Mouse (Mus musculus) cerebellum, postnatal 4 days (tissue): ENCODE results near the gene Kcnip1.

Experiments used
- DNase-seq, 2 experiments: peaks; one replicate each; pipeline ENCODE4 v3.0.0; 2022; ENCODE audit warnings: low spot score in 2 of 2, mixed read lengths in 1 of 2

Gene Kcnip1

GRCm38 (mm10) chr11:33938561-33939274 lies 54.2 kb downstream of the Kcnip1 start:
- no peak for DNase-seq

- DNase-seq: no peak
Measured at GRCm38 (mm10) chr11:33937641-33938040, 55.3 kb downstream of the Kcnip1 start.

DNA sequence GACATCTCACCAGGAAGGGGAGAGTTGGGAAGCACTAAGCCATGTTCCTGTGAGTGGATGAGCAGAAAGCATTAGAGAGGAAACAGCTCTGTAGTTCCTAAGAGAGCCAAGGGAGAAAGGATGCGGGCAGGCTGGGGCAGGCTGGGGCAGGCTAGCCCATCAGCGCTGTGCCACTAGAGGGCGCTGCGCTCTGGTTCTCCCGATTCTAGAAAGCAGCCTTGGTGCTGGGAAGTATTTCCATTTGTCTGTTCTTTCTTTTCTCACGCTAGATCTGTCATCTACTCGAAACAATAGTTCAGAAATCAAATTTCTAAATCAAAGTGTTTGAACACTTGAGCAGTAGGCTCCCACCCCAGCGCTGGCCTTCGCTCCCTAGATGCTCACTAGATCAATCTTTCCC lies 58.7 kb downstream of the Kcnip1 start:
- DNase-seq: no peak

DNA sequence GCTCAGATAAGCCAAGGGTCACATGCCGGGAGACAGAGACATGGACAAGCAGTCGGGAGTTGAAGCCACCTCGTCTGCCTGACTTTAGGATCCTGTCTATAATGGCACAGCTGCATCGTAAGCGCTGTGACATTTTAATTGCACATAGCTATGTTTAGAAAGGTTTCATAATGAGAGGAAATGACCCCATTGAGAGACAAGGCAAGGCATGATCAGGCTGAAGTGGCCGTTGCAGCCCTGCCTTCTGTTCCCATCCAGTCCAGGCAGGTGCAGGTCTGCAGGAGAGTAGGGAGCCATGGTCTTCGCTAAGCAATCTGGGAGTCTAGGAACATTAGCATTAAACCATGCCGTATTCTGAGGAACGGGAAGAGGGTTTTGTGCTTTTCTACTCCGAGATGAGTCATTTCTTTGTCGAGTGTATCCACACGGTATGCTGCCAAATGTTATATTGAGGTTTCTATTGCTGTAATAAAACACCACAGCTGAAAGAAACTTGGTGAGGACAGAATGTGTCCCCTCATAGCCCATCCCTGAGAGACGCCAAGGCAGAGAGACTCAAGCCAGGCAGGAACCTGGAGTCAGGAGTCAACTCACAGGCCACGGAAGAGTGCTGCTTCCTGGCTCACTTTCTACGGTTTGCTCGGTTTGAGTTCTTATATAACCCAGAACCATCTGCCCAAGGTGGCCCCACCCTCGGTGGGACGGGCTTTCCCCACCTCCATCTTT lies 60.4 kb downstream of the Kcnip1 start:
- no peak for DNase-seq

- no peak for DNase-seq
Measured at GRCm38 (mm10) chr11:33931836-33932385, 61.0 kb downstream of the Kcnip1 start.

GRCm38 (mm10) chr11:33929412-33929811 lies 63.5 kb downstream of the Kcnip1 start:
- DNase-seq: no peak

- DNase-seq: peak in 1 of 2 experiments; percentile 34
Measured at GRCm38 (mm10) chr11:33928658-33929057, 64.3 kb downstream of the Kcnip1 start.

DNA sequence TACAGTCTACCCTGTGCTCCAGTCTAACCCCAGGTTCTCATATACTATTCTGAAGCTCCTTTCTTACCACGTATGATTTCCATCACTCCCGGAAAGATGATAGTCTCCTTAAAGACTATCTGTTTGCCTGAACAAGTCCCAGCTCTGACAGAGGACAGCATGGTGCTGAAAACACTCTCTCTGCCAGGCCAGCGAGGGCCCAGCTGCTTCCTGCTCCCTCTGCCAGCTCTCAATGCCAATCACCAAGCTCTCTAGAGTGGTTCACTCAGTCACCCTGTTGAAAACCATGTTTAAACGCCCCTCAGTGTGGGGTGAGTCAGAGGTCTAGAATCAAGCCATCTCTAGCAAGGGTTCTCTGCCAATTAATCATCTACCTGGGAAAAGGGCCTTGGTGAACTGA lies 65.1 kb downstream of the Kcnip1 start:
- DNase-seq: peak in 1 of 2 experiments; percentile 47

DNA sequence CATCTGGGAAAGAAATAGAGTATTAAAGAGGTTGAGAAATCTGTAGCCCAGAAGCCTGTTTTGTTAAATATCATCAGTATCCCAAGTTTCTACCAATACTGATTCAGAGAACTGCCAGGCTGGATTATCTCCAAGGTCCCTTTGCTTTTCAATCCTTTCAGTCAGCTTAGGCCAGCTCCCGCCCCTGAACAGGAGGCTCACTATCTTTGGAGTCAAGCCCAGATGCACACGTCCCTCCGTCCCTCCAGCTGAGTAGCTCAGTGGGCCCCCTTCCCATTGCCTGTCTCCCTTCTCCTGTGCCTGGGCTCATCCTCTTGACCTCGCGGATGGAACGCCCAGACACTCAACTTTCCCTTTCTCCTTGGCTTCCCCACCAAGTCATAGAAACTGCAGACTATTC lies 65.6 kb downstream of the Kcnip1 start:
- no peak for DNase-seq

- DNase-seq: no peak
Measured at GRCm38 (mm10) chr11:33926551-33926950, 66.4 kb downstream of the Kcnip1 start.

GRCm38 (mm10) chr11:33925778-33926177 lies 67.2 kb downstream of the Kcnip1 start:
- no peak for DNase-seq

GRCm38 (mm10) chr11:33923031-33923430 lies 69.9 kb downstream of the Kcnip1 start:
- DNase-seq: no peak

DNA sequence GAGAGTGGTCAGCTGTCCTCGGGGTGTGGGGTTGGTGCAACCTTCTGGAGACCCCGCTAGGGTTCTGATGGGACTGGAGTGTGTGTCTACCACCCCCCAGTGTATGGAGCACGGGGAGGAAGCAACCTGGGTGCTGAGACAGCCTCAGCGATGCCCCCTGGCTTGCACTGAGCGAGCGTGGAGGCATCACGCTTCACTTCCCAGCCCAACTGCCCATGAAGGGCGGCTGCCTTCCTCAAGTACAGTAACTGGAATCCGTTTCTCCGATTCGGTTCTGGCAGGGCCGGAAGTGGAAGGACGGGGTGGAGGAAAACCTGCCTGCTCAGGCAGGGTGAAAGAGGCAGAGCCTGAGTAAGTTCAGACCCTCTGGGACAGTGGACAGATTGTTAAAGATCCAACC lies 71.5 kb downstream of the Kcnip1 start:
- no peak for DNase-seq

DNA sequence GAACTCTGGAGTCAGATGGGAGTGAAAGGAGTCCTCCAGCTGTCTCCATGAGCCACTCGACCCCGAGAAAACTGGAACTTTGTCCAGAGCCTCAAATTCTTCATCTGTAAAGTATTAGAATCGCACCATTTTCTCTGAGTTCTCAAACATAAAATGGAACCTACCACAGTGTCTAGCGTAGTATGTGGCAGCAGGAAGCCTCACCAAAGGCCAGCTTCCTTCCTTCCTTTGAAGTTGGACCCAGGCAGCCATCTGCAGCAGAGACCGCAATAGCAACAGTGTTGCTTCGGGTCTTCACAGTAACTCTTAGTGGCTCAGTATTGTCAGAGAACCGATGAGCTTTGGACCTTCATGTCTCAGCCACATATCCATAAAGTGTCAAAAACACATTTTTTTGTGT lies 73.1 kb downstream of the Kcnip1 start:
- DNase-seq: no peak

GRCm38 (mm10) chr11:33918424-33918823 lies 74.5 kb downstream of the Kcnip1 start:
- no peak for DNase-seq

GRCm38 (mm10) chr11:33917574-33917973 lies 75.4 kb downstream of the Kcnip1 start:
- peak; percentile 82 to 89 for DNase-seq

- no peak for DNase-seq
Measured at GRCm38 (mm10) chr11:33914216-33914615, 78.7 kb downstream of the Kcnip1 start.

- DNase-seq: no peak
Measured at GRCm38 (mm10) chr11:33913061-33913460, 79.9 kb downstream of the Kcnip1 start.

GRCm38 (mm10) chr11:33912151-33912571 lies 80.8 kb downstream of the Kcnip1 start:
- DNase-seq: peak in 1 of 2 experiments; percentile 39

DNA sequence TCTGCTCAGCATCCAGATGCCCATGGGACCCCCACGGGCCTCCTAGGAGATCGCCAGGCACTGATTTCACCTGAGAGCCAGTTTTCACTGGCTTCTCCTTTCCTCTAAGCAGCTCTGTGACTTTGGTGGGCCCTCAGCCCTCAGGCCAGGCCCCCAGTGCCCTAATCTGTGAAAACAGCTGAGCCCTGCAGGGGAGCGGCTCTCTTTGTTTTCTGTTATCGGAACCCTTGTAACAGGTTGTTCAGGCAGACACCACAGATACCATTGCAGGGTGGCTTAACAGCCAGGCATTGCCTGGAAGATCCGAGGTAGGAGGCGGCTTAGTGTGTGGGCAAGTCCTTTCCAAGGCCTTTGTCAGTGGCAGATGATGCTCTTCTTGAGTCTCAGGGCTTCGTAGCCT lies 82.0 kb downstream of the Kcnip1 start:
- no peak for DNase-seq

GRCm38 (mm10) chr11:33908360-33909175 lies 84.4 kb downstream of the Kcnip1 start:
- no peak for DNase-seq

DNA sequence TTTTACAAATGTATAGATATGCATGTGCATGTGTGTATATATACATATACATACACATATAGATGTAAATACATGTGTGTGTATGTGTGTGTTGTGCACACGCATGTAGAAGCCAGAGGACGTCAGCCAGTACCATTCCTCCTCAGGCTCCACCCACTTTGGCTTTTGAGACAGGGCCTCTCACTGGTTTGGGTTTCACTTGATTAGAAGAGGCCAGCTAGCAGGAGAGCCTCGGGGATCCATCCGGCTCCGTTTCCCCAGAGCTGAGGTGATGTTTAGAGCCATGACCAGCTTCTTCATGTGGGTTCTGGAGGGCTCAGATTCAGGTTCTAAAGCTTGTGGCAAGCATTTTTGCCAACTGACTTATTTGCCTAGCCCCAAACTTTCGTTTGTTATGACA lies 89.5 kb downstream of the Kcnip1 start:
- DNase-seq: no peak
